Mouse (Mus musculus) lung, adult 2 months (tissue): ENCODE results near the gene Cldn15.

ENCODE experiments used
- CTCF ChIP-seq: fragments of 200-500 bp; IDR thresholded peaks from 2 replicates; pipeline ENCODE4 v1.5.1; 2011; ENCODE audit warnings: mild to moderate bottlenecking, low read length, control low read depth; ENCODE audit not compliant: insufficient read depth
- POLR2A ChIP-seq: fragments of 200-500 bp; IDR thresholded peaks from 2 replicates; pipeline ENCODE4 v1.6.1; 2011; ENCODE audit warnings: low read depth, mild to moderate bottlenecking, control low read depth, low read length, borderline replicate concordance; ENCODE audit errors: extremely low read depth

DNA sequence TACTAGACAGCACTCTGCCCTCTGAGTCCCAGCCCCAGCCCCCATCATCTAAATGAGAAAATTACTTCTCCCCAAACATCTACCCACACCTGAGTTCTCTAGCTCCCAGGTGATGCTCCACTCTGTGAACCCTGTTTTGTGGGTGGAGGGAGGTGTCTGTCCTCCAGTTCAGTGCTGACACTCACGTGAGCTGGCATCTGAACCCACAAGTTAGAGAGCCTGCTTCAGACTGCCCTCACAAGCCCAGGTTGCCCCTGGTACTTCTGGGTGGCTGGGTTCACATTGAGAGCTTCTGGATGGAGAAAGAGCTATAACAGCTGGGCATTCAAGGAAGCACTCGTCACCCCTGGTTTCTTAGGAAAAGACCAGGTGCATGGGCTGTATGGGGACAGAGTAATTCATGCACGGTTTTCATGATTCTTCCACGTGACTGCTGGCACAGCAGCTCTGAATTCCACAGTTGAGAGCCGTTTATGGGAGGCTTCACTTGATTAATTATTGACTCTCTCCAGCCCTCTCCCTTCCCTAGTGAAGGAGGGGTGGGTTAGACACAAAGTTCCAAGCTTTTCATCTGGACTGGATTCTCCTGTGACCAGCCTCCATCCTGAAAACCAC is 7.3 kb upstream of the Cldn15 start:
- no peak for TF ChIP-seq POLR2A
- no peak for TF ChIP-seq CTCF
